Mouse (Mus musculus) neural tube, embryonic 12.5 days (tissue): ENCODE results near the gene Uox. TPM values are rescaled to one million over a fixed set of nuclear protein-coding genes. Genes with fewer than 3 reads are reported as not detected.

Experiments
- ATAC-seq: fragments of 200-750 bp; cut with Nextera tagmentation; 2 replicates; pipeline ENCODE4 v1.8.0; 2017; ENCODE audit warnings: low read depth, mild to moderate bottlenecking, moderate TSS enrichment, moderate library complexity; ENCODE audit not compliant: low FRiP score
- H3K27ac ChIP-seq: fragments of 300-500 bp; sonication (generic); 2 replicates; pipeline ENCODE4 v1.5.1; 2016
- H3K27me3 ChIP-seq: fragments of 300-500 bp; sonication (generic); replicated peaks from 2 replicates; pipeline ENCODE4 v1.6.1; 2016; ENCODE audit warnings: mild to moderate bottlenecking
- H3K36me3 ChIP-seq: fragments of 300-500 bp; sonication (generic); 2 replicates; pipeline ENCODE4 v1.6.1; 2016; ENCODE audit warnings: mild to moderate bottlenecking
- H3K4me1 ChIP-seq: fragments of 300-500 bp; sonication (generic); 2 replicates; pipeline ENCODE4 v1.6.1; 2016
- H3K4me2 ChIP-seq: fragments of 300-500 bp; sonication (generic); replicated peaks from 2 replicates; pipeline ENCODE4 v1.6.1; 2016; ENCODE audit warnings: mild to moderate bottlenecking
- H3K4me3 ChIP-seq: fragments of 300-500 bp; sonication (generic); 2 replicates; pipeline ENCODE4 v1.5.1; 2016
- H3K9ac ChIP-seq: fragments of 300-500 bp; sonication (generic); 2 replicates; pipeline ENCODE4 v1.6.1; 2016; ENCODE audit warnings: mild to moderate bottlenecking
- H3K9me3 ChIP-seq: fragments of 300-500 bp; sonication (generic); 2 replicates; pipeline ENCODE4 v1.6.1; 2016; ENCODE audit warnings: mild to moderate bottlenecking
- WGBS: fragments of 180-500 bp; shearing (Covaris S2); methylation state at CpG from one replicate; pipeline ENCODE4 v1.1.7; 2016; 5-methylcytosine and 5-hydroxymethylcytosine counted together
- polyA plus RNA-seq: library from polyadenylated mRNA; unstranded; fragments of >200 nt; fragmentation: Nextera tagmentation; extraction: Ambion mirVana; gene quantifications from 2 replicates; pipeline ENCODE4 v1.2.1, GENCODE M21; 2016

The Uox gene
- polyA plus RNA-seq, 1 experiment from 2014 or later, result not detected

- Histone ChIP-seq H3K27ac (no peak overlapping the region), H3K27me3 (no peaks in the 10 kb centered on the region), H3K9me3 (no peaks in the 10 kb centered on the region), H3K9ac (no peak overlapping the region), H3K4me3 (no peak overlapping the region), H3K4me1 (no peaks in the 10 kb centered on the region), H3K4me2 (no peak overlapping the region), H3K36me3 (no peaks in the 10 kb centered on the region)
- WGBS, result 47% methylated on average over 4 of the region's 4 CpGs
- ATAC-seq, result no peak
Observed at GRCm38 (mm10) chr3:146641818-146642427, 71.7 kb downstream of the Uox start.

- Histone ChIP-seq H3K4me1 (no peaks in the 10 kb centered on the region), H3K4me2 (no peak overlapping the region), H3K36me3 (no peaks in the 10 kb centered on the region), H3K27ac (no peak overlapping the region), H3K4me3 (no peak overlapping the region), H3K9me3 (no peaks in the 10 kb centered on the region), H3K27me3 (no peaks in the 10 kb centered on the region), H3K9ac (no peak overlapping the region)
- WGBS, result 80% methylated on average over 10 of the region's 10 CpGs
- no peak for ATAC-seq
Observed at GRCm38 (mm10) chr3:146649311-146649894, 79.2 kb downstream of the Uox start.

GRCm38 (mm10) chr3:146650716-146651115, 80.5 kb downstream of the Uox start:
- ATAC-seq, result no peak

GRCm38 (mm10) chr3:146651217-146651616, 81.0 kb downstream of the Uox start, which contains the start of gene 4930503B20Rik:
Gene 4930503B20Rik (minus strand): TSS chr3:146651317.
- no peaks in the 10 kb centered on the region for H3K9me3 ChIP-seq
- no peak within 1 kb of the TSS for H3K9ac ChIP-seq
- 88% methylated on average over 3 of the region's 3 CpGs for WGBS

More at GRCm38 (mm10) chr3:146650716-146651115, 80.5 kb downstream of the Uox start:
- no peak overlapping the region for H3K9ac ChIP-seq
- no peak overlapping the region for H3K4me3 ChIP-seq
- no peaks in the 10 kb centered on the region for H3K4me1 ChIP-seq
- no peaks in the 10 kb centered on the region for H3K9me3 ChIP-seq
- no peak overlapping the region for H3K27ac ChIP-seq
- WGBS, result 94% methylated on average over 10 of the region's 10 CpGs
- no peak overlapping the region for H3K4me2 ChIP-seq
- H3K27me3 ChIP-seq, result no peaks in the 10 kb centered on the region
- H3K36me3 ChIP-seq, result no peaks in the 10 kb centered on the region

GRCm38 (mm10) chr3:146652431-146652830, 82.2 kb downstream of the Uox start:
- Histone ChIP-seq H3K4me1 (no peaks in the 10 kb centered on the region), H3K9ac (no peak overlapping the region), H3K36me3 (no peaks in the 10 kb centered on the region), H3K4me3 (no peak overlapping the region), H3K4me2 (no peak overlapping the region), H3K9me3 (no peaks in the 10 kb centered on the region), H3K27ac (no peak overlapping the region), H3K27me3 (no peaks in the 10 kb centered on the region)
- WGBS, result 91% methylated on average over 5 of the region's 5 CpGs
- no peak for ATAC-seq

More at GRCm38 (mm10) chr3:146651217-146651616, 81.0 kb downstream of the Uox start, which contains the start of gene 4930503B20Rik:
- ATAC-seq, result no peak
- Histone ChIP-seq H3K27me3 (no peaks in the 10 kb centered on the region), H3K27ac (no peak within 1 kb of the TSS), H3K36me3 (no peaks in the 10 kb centered on the region), H3K4me2 (no peak within 1 kb of the TSS), H3K4me1 (no peaks in the 10 kb centered on the region), H3K4me3 (no peak within 1 kb of the TSS)

GRCm38 (mm10) chr3:146653692-146654091, 83.5 kb downstream of the Uox start:
- Histone ChIP-seq H3K27ac (no peak overlapping the region), H3K4me2 (no peak overlapping the region), H3K27me3 (no peaks in the 10 kb centered on the region), H3K4me1 (no peaks in the 10 kb centered on the region), H3K9ac (no peak overlapping the region), H3K36me3 (no peaks in the 10 kb centered on the region), H3K9me3 (no peaks in the 10 kb centered on the region), H3K4me3 (no peak overlapping the region)
- WGBS, result 80% methylated on average over 6 of the region's 6 CpGs
- ATAC-seq, result no peak

GRCm38 (mm10) chr3:146655111-146655577, 84.9 kb downstream of the Uox start:
- WGBS, result 67% methylated on average over 2 of the region's 2 CpGs
- Histone ChIP-seq H3K9ac (no peak overlapping the region), H3K4me3 (no peak overlapping the region), H3K27me3 (no peaks in the 10 kb centered on the region), H3K9me3 (no peaks in the 10 kb centered on the region), H3K4me2 (no peak overlapping the region), H3K27ac (no peak overlapping the region), H3K4me1 (no peaks in the 10 kb centered on the region), H3K36me3 (no peaks in the 10 kb centered on the region)
- ATAC-seq, result no peak

- no peaks in the 10 kb centered on the region for H3K4me1 ChIP-seq
- 93% methylated on average over 5 of the region's 5 CpGs for WGBS
- H3K4me3 ChIP-seq, result no peak overlapping the region
- no peak overlapping the region for H3K9ac ChIP-seq
- H3K4me2 ChIP-seq, result no peak overlapping the region
- H3K27me3 ChIP-seq, result no peaks in the 10 kb centered on the region
- no peaks in the 10 kb centered on the region for H3K9me3 ChIP-seq
- no peaks in the 10 kb centered on the region for H3K36me3 ChIP-seq
- no peak overlapping the region for H3K27ac ChIP-seq
- no peak for ATAC-seq
Observed at GRCm38 (mm10) chr3:146657433-146657832, 87.2 kb downstream of the Uox start.

- Histone ChIP-seq H3K36me3 (no peaks in the 10 kb centered on the region), H3K4me1 (no peaks in the 10 kb centered on the region), H3K9me3 (no peaks in the 10 kb centered on the region), H3K9ac (no peak overlapping the region), H3K27ac (no peak overlapping the region), H3K4me3 (no peak overlapping the region), H3K27me3 (no peaks in the 10 kb centered on the region), H3K4me2 (no peak overlapping the region)
- no peak for ATAC-seq
- 90% methylated on average over 1 of the region's 1 CpGs for WGBS
Observed at GRCm38 (mm10) chr3:146658061-146658639, 87.9 kb downstream of the Uox start.

- no peak for ATAC-seq
- H3K4me2 ChIP-seq, result no peak overlapping the region
- no peak overlapping the region for H3K9ac ChIP-seq
- no peak overlapping the region for H3K27ac ChIP-seq
- no peaks in the 10 kb centered on the region for H3K4me1 ChIP-seq
- no peak overlapping the region for H3K4me3 ChIP-seq
- no peaks in the 10 kb centered on the region for H3K36me3 ChIP-seq
- no peaks in the 10 kb centered on the region for H3K9me3 ChIP-seq
- no peaks in the 10 kb centered on the region for H3K27me3 ChIP-seq
- 95% methylated on average over 5 of the region's 5 CpGs for WGBS
Observed at GRCm38 (mm10) chr3:146659321-146659720, 89.1 kb downstream of the Uox start.

GRCm38 (mm10) chr3:146661001-146661400, 90.8 kb downstream of the Uox start:
- Histone ChIP-seq H3K4me2 (no peak overlapping the region), H3K4me1 (no peaks in the 10 kb centered on the region), H3K27me3 (no peaks in the 10 kb centered on the region), H3K9ac (no peak overlapping the region), H3K4me3 (no peak overlapping the region), H3K9me3 (no peaks in the 10 kb centered on the region), H3K27ac (no peak overlapping the region), H3K36me3 (no peaks in the 10 kb centered on the region)
- ATAC-seq, result no peak
- WGBS, result 80% methylated on average over 6 of the region's 6 CpGs

- H3K4me2 ChIP-seq, result no peak overlapping the region
- WGBS, result 85% methylated on average over 7 of the region's 7 CpGs
- H3K9ac ChIP-seq, result no peak overlapping the region
- H3K36me3 ChIP-seq, result no peaks in the 10 kb centered on the region
- H3K9me3 ChIP-seq, result no peaks in the 10 kb centered on the region
- no peaks in the 10 kb centered on the region for H3K4me1 ChIP-seq
- ATAC-seq, result no peak
- no peaks in the 10 kb centered on the region for H3K27me3 ChIP-seq
- H3K27ac ChIP-seq, result no peak overlapping the region
- H3K4me3 ChIP-seq, result no peak overlapping the region
Observed at GRCm38 (mm10) chr3:146661907-146662306, 91.7 kb downstream of the Uox start.
